Mouse (Mus musculus) hindbrain, embryonic 13.5 days (tissue): Measurements from ENCODE around the gene Il10. TPM values are rescaled to one million over a fixed set of nuclear protein-coding genes. Genes with fewer than 3 reads are reported as not detected.

Experiments
- ATAC-seq: fragments of 200-750 bp; cut with Nextera tagmentation; 2 replicates; pipeline ENCODE4 v1.8.0; 2017; ENCODE audit warnings: moderate TSS enrichment; ENCODE audit not compliant: low FRiP score
- H3K27ac ChIP-seq: fragments of 300-500 bp; sonication (generic); 2 replicates; pipeline ENCODE4 v1.5.1; 2015; ENCODE audit warnings: inconsistent platforms, mild to moderate bottlenecking, moderate library complexity
- H3K27me3 ChIP-seq: fragments of 300-500 bp; sonication (generic); 2 replicates; pipeline ENCODE4 v1.6.1; 2015; ENCODE audit warnings: mild to moderate bottlenecking, inconsistent platforms
- H3K36me3 ChIP-seq: fragments of 300-500 bp; sonication (generic); 2 replicates; pipeline ENCODE4 v1.6.1; 2015; ENCODE audit warnings: mild to moderate bottlenecking, inconsistent platforms
- H3K4me1 ChIP-seq: fragments of 300-500 bp; sonication (generic); replicated peaks from 2 replicates; pipeline ENCODE4 v1.6.1; 2015; ENCODE audit warnings: inconsistent platforms
- H3K4me2 ChIP-seq: fragments of 300-500 bp; sonication (generic); 2 replicates; pipeline ENCODE4 v1.6.1; 2015; ENCODE audit warnings: inconsistent platforms, mild to moderate bottlenecking, moderate library complexity
- H3K4me3 ChIP-seq: fragments of 300-500 bp; sonication (generic); 2 replicates; pipeline ENCODE4 v1.5.1; 2015; ENCODE audit warnings: mild to moderate bottlenecking, inconsistent platforms
- H3K9ac ChIP-seq: fragments of 300-500 bp; sonication (generic); 2 replicates; pipeline ENCODE4 v1.6.1; 2015; ENCODE audit warnings: mild to moderate bottlenecking, inconsistent platforms
- H3K9me3 ChIP-seq: fragments of 300-500 bp; sonication (generic); 2 replicates; pipeline ENCODE4 v1.6.1; 2016; ENCODE audit warnings: inconsistent platforms
- WGBS: fragments of 180-500 bp; shearing (Covaris S2); methylation state at CpG from one replicate; pipeline ENCODE4 v1.1.7; 2015; 5-methylcytosine and 5-hydroxymethylcytosine counted together
- polyA plus RNA-seq: library from polyadenylated mRNA; unstranded; fragments of >200 nt; fragmentation: Nextera tagmentation; extraction: Ambion mirVana; gene quantifications from 2 replicates; pipeline ENCODE4 v1.2.1, GENCODE M21; 2015

Gene Il10
- not detected in 2 replicates for polyA plus RNA-seq

DNA sequence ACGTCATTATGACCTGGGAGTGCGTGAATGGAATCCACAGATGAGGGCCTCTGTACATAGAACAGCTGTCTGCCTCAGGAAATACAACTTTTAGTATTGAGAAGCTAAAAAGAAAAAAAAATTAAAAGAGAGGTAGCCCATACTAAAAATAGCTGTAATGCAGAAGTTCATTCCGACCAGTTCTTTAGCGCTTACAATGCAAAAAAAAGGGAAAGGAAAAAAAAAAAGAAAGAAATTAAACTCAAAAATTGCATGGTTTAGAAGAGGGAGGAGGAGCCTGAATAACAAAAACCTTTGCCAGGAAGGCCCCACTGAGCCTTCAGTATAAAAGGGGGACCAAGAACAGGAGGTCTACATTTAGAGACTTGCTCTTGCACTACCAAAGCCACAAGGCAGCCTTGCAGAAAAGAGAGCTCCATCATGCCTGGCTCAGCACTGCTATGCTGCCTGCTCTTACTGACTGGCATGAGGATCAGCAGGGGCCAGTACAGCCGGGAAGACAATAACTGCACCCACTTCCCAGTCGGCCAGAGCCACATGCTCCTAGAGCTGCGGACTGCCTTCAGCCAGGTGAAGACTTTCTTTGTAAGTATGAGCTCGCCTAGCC, at the start of gene Il10:
Gene Il10 (plus strand): TSS at position 354 of the 607 bp plus-strand sequence.
- no peak within 1 kb of the TSS for H3K27ac ChIP-seq
- no peaks in the 10 kb centered on the region for H3K36me3 ChIP-seq
- H3K4me2 ChIP-seq: no peak within 1 kb of the TSS
- 82% methylated on average over 8 of the region's 8 CpGs for WGBS
- no peak for ATAC-seq
- no peak within 1 kb of the TSS for H3K9ac ChIP-seq
- no peaks in the 10 kb centered on the region for H3K9me3 ChIP-seq
- no peaks in the 10 kb centered on the region for H3K27me3 ChIP-seq
- no peaks in the 10 kb centered on the region for H3K4me1 ChIP-seq
- H3K4me3 ChIP-seq: no peak within 1 kb of the TSS

DNA sequence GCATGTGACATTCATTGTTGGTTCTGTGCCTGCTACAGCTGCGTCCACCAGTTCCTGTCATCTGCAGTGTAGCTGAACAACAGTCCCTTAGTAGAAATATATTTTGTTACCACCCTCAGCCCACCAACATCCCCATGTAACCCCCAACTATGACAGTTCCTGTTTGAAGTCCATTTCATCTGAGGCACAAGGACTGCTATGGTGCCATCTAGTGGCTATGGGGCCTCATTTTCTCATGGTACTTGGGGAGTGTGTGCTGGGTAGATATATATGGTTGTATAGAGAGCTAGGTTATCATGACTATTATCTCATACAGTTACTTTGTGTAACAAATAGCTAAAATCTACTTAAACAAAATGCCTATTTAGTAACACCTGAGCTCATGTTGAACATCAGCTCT, 40.2 kb upstream of the Il10 start:
- Histone ChIP-seq H3K4me3 (no peak overlapping the region), H3K9me3 (no peaks in the 10 kb centered on the region), H3K36me3 (no peaks in the 10 kb centered on the region), H3K27me3 (no peaks in the 10 kb centered on the region), H3K4me1 (no peaks in the 10 kb centered on the region), H3K9ac (no peak overlapping the region), H3K27ac (no peak overlapping the region), H3K4me2 (no peak overlapping the region)
- WGBS: 63% methylated on average over 1 of the region's 1 CpGs
- no peak for ATAC-seq

DNA sequence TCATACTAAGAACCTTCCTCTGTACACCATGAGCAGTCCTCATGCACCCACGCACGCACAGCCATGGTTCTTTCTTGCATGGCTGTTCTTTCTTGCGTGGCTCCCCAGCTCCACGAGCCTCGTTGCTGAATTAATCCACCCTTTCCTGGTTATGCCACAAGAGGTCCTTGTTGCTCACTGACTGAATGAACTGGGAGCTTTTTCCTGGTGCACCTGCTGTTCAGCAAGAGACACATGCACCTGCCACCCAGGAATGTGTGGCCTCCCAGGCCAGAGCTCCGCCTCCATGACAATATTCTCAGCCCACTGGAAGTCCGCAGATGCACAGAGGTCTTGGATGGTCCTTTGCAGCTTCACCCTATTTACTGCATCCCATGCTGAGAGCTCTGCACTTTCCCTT, 35.2 kb upstream of the Il10 start:
- 68% methylated on average over 7 of the region's 7 CpGs for WGBS
- no peak for ATAC-seq

DNA sequence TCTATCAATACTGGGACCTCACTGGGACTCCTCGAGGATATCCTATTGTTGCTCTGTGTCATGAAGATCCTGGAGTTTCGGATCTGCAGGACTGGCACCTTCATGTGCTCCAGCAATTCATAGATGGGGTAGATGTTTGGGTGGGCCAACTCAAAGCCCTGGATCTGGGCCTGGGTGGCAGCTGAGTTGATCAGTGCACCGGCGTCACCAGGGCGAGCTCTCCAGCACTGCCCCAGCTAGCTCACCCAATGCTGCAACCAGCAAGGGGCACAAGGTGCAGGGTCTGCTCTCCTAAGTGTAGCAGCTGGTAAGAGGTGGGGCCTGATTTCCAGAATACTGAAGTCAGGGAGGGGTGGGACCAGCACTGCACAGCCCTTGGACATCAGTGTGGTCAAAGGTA, 32.6 kb upstream of the Il10 start:
- Histone ChIP-seq H3K9me3 (no peaks in the 10 kb centered on the region), H3K4me2 (no peak overlapping the region), H3K4me3 (no peak overlapping the region), H3K27ac (no peak overlapping the region), H3K4me1 (no peaks in the 10 kb centered on the region), H3K9ac (no peak overlapping the region), H3K36me3 (no peaks in the 10 kb centered on the region), H3K27me3 (no peaks in the 10 kb centered on the region)
- no peak for ATAC-seq
- 92% methylated on average over 5 of the region's 5 CpGs for WGBS

More for the DNA sequence above, 35.2 kb upstream of the Il10 start:
- no peaks in the 10 kb centered on the region for H3K27me3 ChIP-seq
- H3K36me3 ChIP-seq: no peaks in the 10 kb centered on the region
- H3K9ac ChIP-seq: no peak overlapping the region
- no peak overlapping the region for H3K4me2 ChIP-seq
- no peak overlapping the region for H3K4me3 ChIP-seq
- no peaks in the 10 kb centered on the region for H3K4me1 ChIP-seq
- no peaks in the 10 kb centered on the region for H3K9me3 ChIP-seq
- H3K27ac ChIP-seq: no peak overlapping the region

DNA sequence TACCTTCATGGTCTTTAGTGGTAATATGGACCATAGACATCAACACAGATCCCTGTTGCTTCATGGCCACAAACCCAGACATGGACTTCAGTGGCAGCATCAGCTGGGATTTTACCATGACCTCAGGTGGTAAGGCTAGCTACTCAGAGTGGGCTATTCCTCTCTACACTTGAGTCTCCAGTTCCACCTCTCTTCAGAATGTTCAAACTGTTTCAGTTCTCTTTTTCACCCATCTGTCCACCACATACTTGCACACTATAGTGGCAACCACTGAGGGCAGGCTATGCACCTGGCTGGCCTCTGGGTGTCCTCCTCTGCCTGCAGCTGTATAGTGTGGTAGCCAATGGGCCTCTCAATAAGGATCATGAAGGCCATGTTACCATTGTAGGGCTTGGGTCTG, 32.2 kb upstream of the Il10 start:
- H3K9ac ChIP-seq: no peak overlapping the region
- H3K4me2 ChIP-seq: no peak overlapping the region
- no peaks in the 10 kb centered on the region for H3K4me1 ChIP-seq
- no peaks in the 10 kb centered on the region for H3K36me3 ChIP-seq
- H3K27me3 ChIP-seq: no peaks in the 10 kb centered on the region
- ATAC-seq: no peak
- H3K4me3 ChIP-seq: no peak overlapping the region
- no peaks in the 10 kb centered on the region for H3K9me3 ChIP-seq
- H3K27ac ChIP-seq: no peak overlapping the region

DNA sequence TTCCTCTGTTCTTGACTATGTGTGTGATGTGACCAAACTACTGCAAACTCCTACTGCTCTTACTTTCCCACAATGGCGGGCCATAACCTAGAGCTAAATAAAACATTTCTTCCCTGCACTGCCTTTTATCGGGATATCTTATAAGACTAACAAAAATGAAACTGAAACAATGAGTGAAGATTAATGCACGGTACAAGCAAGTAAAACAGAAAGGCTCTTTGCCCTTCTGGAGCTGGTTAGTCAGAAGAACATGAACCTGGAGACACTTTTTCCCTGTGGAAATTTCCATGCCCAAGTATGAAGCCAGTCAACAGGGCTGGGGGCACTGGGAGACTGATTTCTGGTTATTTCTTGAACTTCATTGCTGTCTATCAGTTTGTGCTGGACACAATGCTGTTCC, 30.3 kb upstream of the Il10 start:
- no peaks in the 10 kb centered on the region for H3K4me1 ChIP-seq
- no peak overlapping the region for H3K4me2 ChIP-seq
- no peak for ATAC-seq
- no peaks in the 10 kb centered on the region for H3K36me3 ChIP-seq
- H3K9ac ChIP-seq: no peak overlapping the region
- no peaks in the 10 kb centered on the region for H3K27me3 ChIP-seq
- no peaks in the 10 kb centered on the region for H3K9me3 ChIP-seq
- no peak overlapping the region for H3K4me3 ChIP-seq
- no peak overlapping the region for H3K27ac ChIP-seq
- WGBS: 93% methylated on average over 3 of the region's 3 CpGs

DNA sequence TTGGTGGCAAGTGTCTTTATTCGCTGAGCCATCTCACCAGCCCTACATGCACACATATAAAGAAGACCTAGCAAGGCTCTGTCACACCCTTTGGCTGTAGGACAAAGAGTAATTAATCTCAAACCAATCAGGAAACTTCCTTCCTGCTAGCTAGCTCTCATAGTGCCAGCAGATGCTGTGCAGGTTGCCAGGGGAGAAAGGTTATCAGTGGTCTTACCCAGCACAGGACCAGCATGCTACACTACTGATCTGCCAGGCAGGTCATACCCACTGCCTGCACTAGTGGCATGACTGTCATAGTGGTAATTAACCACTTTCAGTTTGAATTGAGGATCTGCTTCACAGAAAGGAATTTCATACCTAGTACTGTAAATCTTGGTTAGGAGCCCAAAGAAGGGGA, 29.2 kb upstream of the Il10 start:
- Histone ChIP-seq H3K9me3 (no peaks in the 10 kb centered on the region), H3K36me3 (no peaks in the 10 kb centered on the region), H3K27ac (no peak overlapping the region), H3K27me3 (no peaks in the 10 kb centered on the region), H3K4me1 (no peaks in the 10 kb centered on the region), H3K9ac (no peak overlapping the region), H3K4me2 (no peak overlapping the region), H3K4me3 (no peak overlapping the region)
- WGBS: 97% methylated on average over 1 of the region's 1 CpGs
- ATAC-seq: no peak

DNA sequence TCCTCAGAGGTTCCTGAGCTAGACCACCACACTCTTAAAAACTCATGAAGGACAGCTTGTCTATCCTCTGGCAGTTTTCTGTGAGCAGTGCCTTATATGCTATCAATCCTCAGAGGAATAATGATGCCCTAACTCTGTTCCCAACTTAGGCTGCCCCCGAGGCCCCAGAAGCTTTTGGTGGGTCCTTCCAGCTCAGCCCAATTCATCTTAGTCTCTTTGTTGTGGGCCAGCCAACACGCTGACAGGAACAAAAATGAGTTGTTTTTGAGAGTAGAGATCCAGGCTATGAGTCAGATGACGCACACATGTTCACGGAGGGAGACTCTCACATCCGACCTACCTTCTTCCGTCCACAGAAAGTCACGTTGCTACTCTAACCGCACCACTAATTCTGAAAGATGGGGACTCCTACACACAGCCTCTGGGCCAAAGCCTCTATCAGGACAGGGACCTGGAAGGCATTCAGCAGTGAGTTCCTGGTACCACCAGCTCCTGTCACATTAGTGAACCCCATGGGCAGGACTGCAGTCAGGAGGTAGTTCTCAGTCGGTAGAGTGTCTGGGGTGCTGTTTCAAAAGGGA, 26.0 kb upstream of the Il10 start:
- ATAC-seq: no peak
- H3K36me3 ChIP-seq: no peaks in the 10 kb centered on the region
- no peaks in the 10 kb centered on the region for H3K4me1 ChIP-seq
- H3K4me2 ChIP-seq: no peak overlapping the region
- H3K27me3 ChIP-seq: no peaks in the 10 kb centered on the region
- H3K9ac ChIP-seq: no peak overlapping the region
- no peak overlapping the region for H3K4me3 ChIP-seq
- H3K27ac ChIP-seq: no peak overlapping the region
- H3K9me3 ChIP-seq: no peaks in the 10 kb centered on the region
- 90% methylated on average over 9 of the region's 9 CpGs for WGBS

DNA sequence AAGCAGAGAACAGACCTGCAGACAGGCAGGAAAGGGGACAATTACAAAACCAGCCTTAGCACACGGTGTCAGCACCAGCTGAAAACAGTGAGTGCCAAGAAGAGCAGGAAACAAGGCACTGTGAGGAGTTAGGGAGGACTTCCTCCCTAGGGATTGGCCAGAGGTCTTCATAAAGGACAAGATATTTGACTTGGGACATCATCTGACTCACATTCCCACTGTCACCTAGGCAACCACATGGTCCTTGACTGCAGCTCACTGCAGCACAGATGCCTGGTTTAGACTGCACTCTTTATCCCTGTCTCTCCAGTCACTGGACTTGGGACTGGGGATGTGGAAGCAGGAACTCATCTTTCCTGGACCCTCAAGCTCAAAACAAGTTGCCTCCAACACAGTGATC, 24.1 kb upstream of the Il10 start:
- 54% methylated on average over 1 of the region's 1 CpGs for WGBS
- no peak overlapping the region for H3K4me3 ChIP-seq

DNA sequence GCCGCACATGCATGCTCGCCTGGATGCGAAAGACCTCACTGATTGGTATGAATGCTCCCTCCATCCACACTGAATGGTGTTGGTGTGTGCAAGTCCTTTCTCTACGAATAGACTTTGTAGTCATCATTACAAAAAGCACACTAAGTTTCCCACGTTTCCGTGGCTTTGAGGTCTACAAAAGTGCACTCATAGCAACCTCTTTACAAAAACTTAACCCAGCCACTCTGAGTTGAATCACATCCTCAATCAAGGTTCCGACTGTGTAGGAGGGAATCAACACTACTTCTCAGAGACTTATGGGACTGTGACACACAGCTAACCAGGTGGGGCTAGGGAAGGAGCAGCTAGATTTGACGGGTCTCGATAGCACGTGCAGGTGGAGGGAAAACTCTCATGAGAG, 23.3 kb upstream of the Il10 start:
- WGBS: 93% methylated on average over 10 of the region's 10 CpGs
- no peak for ATAC-seq
- H3K4me2 ChIP-seq: no peak overlapping the region

More for the DNA sequence above, 24.1 kb upstream of the Il10 start:
- Histone ChIP-seq H3K4me1 (no peaks in the 10 kb centered on the region), H3K27me3 (no peaks in the 10 kb centered on the region), H3K9ac (no peak overlapping the region), H3K9me3 (no peaks in the 10 kb centered on the region), H3K36me3 (no peaks in the 10 kb centered on the region), H3K27ac (no peak overlapping the region), H3K4me2 (no peak overlapping the region)
- no peak for ATAC-seq

DNA sequence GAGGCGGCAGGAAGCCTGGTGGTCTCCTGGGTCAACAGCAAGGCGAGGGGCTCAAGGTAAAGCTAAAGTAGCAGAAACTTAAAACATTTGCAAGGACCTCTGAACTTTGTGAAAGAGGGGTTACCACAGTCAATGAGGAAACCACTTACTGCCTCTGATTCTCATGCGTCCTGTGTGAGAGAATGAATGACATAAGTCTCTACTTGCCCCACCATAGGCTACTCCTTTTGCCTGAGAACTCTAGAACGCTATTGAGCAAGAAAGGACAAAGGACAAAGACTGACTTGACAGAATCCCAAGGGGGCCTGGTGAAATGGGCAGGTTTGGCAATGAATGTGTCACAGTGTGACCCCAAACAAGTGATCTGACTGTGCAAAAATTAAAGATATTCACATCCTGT, 22.2 kb upstream of the Il10 start:
- Histone ChIP-seq H3K27ac (no peak overlapping the region), H3K4me2 (no peak overlapping the region), H3K4me1 (no peaks in the 10 kb centered on the region), H3K9ac (no peak overlapping the region), H3K27me3 (no peaks in the 10 kb centered on the region), H3K4me3 (no peak overlapping the region), H3K9me3 (no peaks in the 10 kb centered on the region), H3K36me3 (no peaks in the 10 kb centered on the region)
- WGBS: 82% methylated on average over 4 of the region's 4 CpGs
- no peak for ATAC-seq

More for the DNA sequence above, 23.3 kb upstream of the Il10 start:
- no peak overlapping the region for H3K27ac ChIP-seq
- H3K4me1 ChIP-seq: no peaks in the 10 kb centered on the region
- H3K4me3 ChIP-seq: no peak overlapping the region
- no peaks in the 10 kb centered on the region for H3K9me3 ChIP-seq
- H3K36me3 ChIP-seq: no peaks in the 10 kb centered on the region
- no peaks in the 10 kb centered on the region for H3K27me3 ChIP-seq
- no peak overlapping the region for H3K9ac ChIP-seq

DNA sequence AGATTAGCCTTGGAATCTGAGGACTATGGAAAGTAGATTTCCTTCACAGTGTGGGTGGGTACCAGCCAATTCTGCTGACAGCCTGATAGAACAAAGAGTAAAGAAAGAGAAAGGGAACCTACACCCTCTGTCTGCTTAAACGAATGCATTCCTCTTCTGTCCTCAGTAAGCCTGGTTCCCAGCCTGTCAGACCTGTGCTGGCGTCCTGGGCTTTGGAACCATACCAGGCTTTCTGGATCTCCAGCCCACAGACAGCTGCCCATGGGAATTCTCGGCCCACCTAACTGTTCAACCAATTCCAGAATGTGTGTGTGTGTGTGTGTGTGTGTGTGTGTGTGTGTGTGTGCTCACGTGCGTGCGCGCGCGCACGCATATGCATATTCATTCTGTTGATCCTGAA, 21.3 kb upstream of the Il10 start:
- ATAC-seq: no peak
- no peak overlapping the region for H3K4me2 ChIP-seq
- H3K36me3 ChIP-seq: no peaks in the 10 kb centered on the region
- 92% methylated on average over 10 of the region's 10 CpGs for WGBS
- H3K4me3 ChIP-seq: no peak overlapping the region
- H3K27ac ChIP-seq: no peak overlapping the region
- no peak overlapping the region for H3K9ac ChIP-seq
- H3K4me1 ChIP-seq: no peaks in the 10 kb centered on the region
- H3K27me3 ChIP-seq: no peaks in the 10 kb centered on the region
- H3K9me3 ChIP-seq: no peaks in the 10 kb centered on the region

DNA sequence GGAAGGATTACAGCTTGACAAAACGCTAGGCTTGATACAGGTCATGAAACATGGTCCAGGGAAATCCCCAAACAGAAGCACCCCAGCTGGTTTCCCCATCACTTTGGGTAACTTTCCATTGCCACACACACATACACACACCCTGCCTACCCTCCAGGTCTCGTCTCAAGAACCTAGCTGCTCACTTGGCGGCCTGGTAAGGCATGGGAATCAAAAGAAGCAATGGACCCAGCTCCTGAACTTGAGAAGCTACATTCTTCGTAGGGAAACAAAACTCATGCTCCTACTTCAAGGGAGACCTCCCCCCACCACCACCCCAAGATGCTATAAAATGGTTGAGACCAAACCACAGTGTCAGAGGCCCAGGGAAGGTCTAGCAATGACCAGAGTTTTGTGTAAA, 19.9 kb upstream of the Il10 start:
- no peaks in the 10 kb centered on the region for H3K9me3 ChIP-seq
- H3K27ac ChIP-seq: no peak overlapping the region
- H3K27me3 ChIP-seq: no peaks in the 10 kb centered on the region
- H3K36me3 ChIP-seq: no peaks in the 10 kb centered on the region
- WGBS: 86% methylated on average over 4 of the region's 4 CpGs
- no peaks in the 10 kb centered on the region for H3K4me1 ChIP-seq
- no peak for ATAC-seq
- H3K4me2 ChIP-seq: no peak overlapping the region
- H3K4me3 ChIP-seq: no peak overlapping the region
- no peak overlapping the region for H3K9ac ChIP-seq
